Mouse (Mus musculus): Measurements from ENCODE around the gene Parva. TPM values are rescaled to one million over a fixed set of nuclear protein-coding genes. Genes with fewer than 3 reads are reported as not detected.
A peak's percentile ranks its signal among the peaks of the same experiment; 100 is the strongest.

Parva gene
- polyA plus RNA-seq, 1 experiment from 2014 or later, result 132 TPM

DNA sequence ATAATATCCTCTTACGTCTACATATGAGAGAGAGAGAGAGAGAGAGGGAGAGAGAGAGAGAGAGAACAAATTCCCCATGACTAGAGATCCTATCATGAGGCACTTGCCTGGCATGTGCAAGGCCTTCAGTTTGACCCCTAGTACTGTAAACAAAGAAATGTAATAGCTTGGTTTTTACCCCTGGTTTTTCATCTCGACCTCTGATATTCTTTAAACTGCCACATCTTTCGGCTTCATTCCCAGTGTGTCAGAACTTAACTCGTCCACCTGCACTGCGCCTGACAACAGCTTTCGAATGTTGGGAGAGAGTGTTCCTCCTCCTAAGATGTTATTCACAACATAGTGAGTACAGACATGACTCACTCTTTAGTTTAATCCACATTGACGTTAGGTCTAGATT is 69.6 kb downstream of the Parva start:
- Histone ChIP-seq H3K4me3 (replicated peaks; ENCODE audit: low read length) (no peak overlapping the region), H3K4me2 (ENCODE audit: low read depth, low read length) (no peak overlapping the region), H3K9ac (ENCODE audit: low read length) (no peak overlapping the region), H3K27ac (ENCODE audit: low read length) (peak overlapping the region; percentile 48), H3K27me3 (ENCODE audit: control insufficient read depth, insufficient read depth, low read length) (no peaks in the 10 kb centered on the region), H3K4me1 (ENCODE audit: control insufficient read depth, insufficient read depth, low read length) (peaks cover 69% of the 10 kb centered on the region), H3K9me3 (replicated peaks; ENCODE audit: control insufficient read depth, low read length) (no peaks in the 10 kb centered on the region), H3K36me3 (ENCODE audit: control insufficient read depth, insufficient read depth, low read length) (no peaks in the 10 kb centered on the region)
- ATAC-seq (ENCODE audit: insufficient read depth, low FRiP score), result no peak
- 34% methylated on average over 7 of the region's 7 CpGs for WGBS

DNA sequence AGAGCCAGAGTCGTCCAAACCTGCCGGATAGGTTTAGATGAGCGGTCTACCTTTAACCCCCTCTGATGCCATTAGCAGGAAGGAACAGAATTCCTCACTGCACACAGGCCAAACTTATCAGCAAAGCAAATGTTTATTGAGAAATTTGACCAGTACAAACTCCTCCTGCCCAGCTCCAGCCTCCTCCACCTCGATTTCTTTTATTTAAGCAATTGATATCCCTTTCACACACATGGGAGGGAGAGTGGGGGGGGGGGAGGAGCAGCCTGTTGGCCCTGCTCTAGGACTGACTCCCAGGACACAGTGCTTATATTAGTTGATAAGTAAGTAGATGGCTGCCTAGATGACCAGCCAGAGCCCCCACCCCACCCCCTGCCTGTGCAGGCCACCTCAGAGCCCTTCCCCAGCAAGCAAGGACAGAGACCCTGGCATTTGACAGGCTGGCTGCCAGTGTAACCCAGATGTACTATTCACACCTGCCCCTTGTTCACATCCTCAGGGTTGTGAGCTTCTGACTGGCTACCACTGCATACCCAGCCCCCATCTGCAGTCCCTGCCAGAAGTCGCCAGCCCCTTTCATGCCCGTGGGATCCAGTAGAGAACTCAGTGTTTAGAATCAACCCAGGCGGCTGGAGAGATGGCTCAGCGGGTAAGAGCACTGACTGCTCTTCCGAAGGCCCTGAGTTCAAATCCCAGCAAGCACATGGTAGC is 71.4 kb downstream of the Parva start:
- 32% methylated on average over 9 of the region's 9 CpGs for WGBS
- Histone ChIP-seq H3K4me2 (ENCODE audit: low read depth, low read length) (0 out of 2 replicates have a peak overlapping the region, but pooled peaks have one; percentile 6), H3K27me3 (ENCODE audit: control insufficient read depth, insufficient read depth, low read length) (no peaks in the 10 kb centered on the region), H3K9me3 (replicated peaks; ENCODE audit: control insufficient read depth, low read length) (no peaks in the 10 kb centered on the region), H3K36me3 (ENCODE audit: control insufficient read depth, insufficient read depth, low read length) (no peaks in the 10 kb centered on the region), H3K4me3 (replicated peaks; ENCODE audit: low read length) (no peak overlapping the region), H3K9ac (ENCODE audit: low read length) (peak overlapping the region; percentile 40; the same call in 1 of the 2 replicates), H3K4me1 (ENCODE audit: control insufficient read depth, insufficient read depth, low read length) (peaks cover 87% of the 10 kb centered on the region), H3K27ac (ENCODE audit: low read length) (peak overlapping the region; percentile 86)
- ATAC-seq (ENCODE audit: insufficient read depth, low FRiP score), result peak; percentile 67

DNA sequence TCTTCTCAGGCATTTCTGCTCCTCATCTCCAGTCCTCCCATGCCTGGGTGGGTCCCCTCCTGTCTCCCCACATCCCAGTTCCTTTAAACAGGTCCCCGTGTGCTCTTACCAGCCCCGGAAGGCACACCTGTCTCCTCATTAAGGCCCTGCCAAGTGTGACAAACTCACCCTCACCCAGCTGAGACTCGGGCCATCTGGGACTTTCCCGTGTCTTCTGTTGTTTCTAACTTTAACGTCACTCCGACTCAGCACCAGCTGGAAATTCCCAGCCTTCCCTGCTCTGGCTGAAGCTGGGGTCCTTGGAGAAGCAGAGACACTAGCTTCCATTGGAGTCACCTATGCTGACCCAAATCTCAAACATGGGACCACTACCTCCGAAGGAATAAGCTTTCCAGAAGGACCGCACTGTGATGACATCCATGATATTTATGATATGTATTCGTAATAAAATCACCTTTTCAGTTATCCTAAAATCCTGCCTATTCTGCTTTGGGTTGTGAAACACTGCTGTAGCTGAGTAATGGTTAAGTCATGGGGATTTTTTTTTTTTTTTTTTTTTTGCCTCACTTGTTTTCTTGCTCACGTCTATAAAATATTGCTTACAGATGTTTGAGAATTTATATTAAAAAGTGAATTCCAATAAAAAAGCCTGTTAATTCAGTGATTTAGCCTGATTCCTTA is 72.3 kb downstream of the Parva start:
- no peak overlapping the region for H3K4me3 ChIP-seq (replicated peaks; ENCODE audit: low read length)
- peak overlapping the region; percentile 46; the same call in 1 of the 2 replicates for H3K9ac ChIP-seq (ENCODE audit: low read length)
- peak overlapping the region; percentile 99 for H3K27ac ChIP-seq (ENCODE audit: low read length)
- peak overlapping the region; percentile 29; the same call in 1 of the 2 replicates for H3K4me2 ChIP-seq (ENCODE audit: low read depth, low read length)
- H3K9me3 ChIP-seq (replicated peaks; ENCODE audit: control insufficient read depth, low read length), result no peaks in the 10 kb centered on the region
- H3K27me3 ChIP-seq (ENCODE audit: control insufficient read depth, insufficient read depth, low read length), result no peaks in the 10 kb centered on the region
- WGBS, result 17% methylated on average over 10 of the region's 10 CpGs
- H3K36me3 ChIP-seq (ENCODE audit: control insufficient read depth, insufficient read depth, low read length), result no peaks in the 10 kb centered on the region
- H3K4me1 ChIP-seq (ENCODE audit: control insufficient read depth, insufficient read depth, low read length), result peaks cover 84% of the 10 kb centered on the region
- ATAC-seq (ENCODE audit: insufficient read depth, low FRiP score), result no peak

DNA sequence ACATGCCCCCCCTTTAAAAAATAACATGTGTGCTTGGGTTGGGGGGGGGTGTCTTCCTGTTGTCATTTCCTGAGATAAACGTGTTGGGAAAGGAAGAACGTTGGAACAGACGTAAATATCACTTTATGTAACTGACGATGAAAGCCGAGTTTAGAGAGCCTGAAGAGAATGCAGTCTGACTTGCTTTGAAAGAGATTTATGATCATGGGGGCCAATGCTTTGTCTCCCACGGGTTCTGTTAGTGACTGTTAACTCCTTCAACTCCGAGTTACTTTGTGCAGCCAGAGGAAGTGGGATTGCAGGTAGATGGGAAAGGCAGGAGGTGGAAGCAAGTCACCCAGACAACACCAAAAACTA is 72.8 kb downstream of the Parva start:
- peak overlapping the region; percentile 99 for H3K27ac ChIP-seq (ENCODE audit: low read length)
- peaks cover 79% of the 10 kb centered on the region for H3K4me1 ChIP-seq (ENCODE audit: control insufficient read depth, insufficient read depth, low read length)
- no peaks in the 10 kb centered on the region for H3K9me3 ChIP-seq (replicated peaks; ENCODE audit: control insufficient read depth, low read length)
- no peak for ATAC-seq (ENCODE audit: insufficient read depth, low FRiP score)
- no peaks in the 10 kb centered on the region for H3K36me3 ChIP-seq (ENCODE audit: control insufficient read depth, insufficient read depth, low read length)
- no peaks in the 10 kb centered on the region for H3K27me3 ChIP-seq (ENCODE audit: control insufficient read depth, insufficient read depth, low read length)
- H3K4me2 ChIP-seq (ENCODE audit: low read depth, low read length), result 0 out of 2 replicates have a peak overlapping the region, but pooled peaks have one; percentile 29
- no peak overlapping the region for H3K4me3 ChIP-seq (replicated peaks; ENCODE audit: low read length)
- WGBS, result 4% methylated on average over 7 of the region's 7 CpGs
- H3K9ac ChIP-seq (ENCODE audit: low read length), result peak overlapping the region; percentile 46; the same call in 1 of the 2 replicates

DNA sequence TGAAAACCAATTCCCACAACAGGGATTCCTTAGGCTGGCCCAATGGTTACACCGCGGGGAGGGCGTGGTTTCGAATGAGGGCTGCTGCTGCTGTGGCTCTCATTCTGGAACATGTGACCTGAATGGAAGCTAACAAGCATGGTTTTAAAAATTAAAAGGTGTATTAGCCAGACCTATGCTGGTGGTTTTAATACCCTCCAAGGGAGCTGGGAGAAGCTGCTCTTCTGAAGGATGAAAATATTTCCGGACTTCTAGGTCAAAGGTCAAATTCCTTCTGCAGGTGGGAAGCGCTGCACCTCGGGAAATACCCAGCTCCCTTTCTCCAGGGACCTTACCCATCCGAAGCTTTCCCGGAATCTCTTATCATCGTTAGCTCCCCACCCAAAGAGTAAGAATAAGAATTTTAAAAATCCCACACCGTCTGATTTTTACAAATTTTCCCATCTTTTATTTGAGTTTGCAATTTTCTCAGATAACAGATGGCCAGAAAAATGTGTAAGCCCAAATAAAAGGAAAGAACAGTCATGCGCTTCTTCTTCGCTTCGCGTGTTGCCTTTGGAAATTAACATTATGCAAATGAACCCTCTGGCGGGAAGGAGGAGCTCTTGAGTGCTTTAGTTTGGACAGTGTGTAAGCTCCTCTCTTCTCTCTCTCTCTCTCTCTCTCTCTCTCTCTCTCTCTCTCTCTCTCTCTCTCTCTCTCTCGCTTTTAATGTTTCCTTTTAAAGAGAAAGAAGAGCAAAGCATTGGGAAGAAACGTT is 74.9 kb downstream of the Parva start:
- Histone ChIP-seq H3K36me3 (ENCODE audit: control insufficient read depth, insufficient read depth, low read length) (no peaks in the 10 kb centered on the region), H3K9ac (ENCODE audit: low read length) (no peak overlapping the region; the same call in 1 of the 2 replicates), H3K4me2 (ENCODE audit: low read depth, low read length) (peak overlapping the region; percentile 37), H3K4me1 (ENCODE audit: control insufficient read depth, insufficient read depth, low read length) (peaks cover 68% of the 10 kb centered on the region), H3K27ac (ENCODE audit: low read length) (peak overlapping the region; percentile 99), H3K27me3 (ENCODE audit: control insufficient read depth, insufficient read depth, low read length) (no peaks in the 10 kb centered on the region), H3K4me3 (replicated peaks; ENCODE audit: low read length) (no peak overlapping the region), H3K9me3 (replicated peaks; ENCODE audit: control insufficient read depth, low read length) (no peaks in the 10 kb centered on the region)
- ATAC-seq (ENCODE audit: insufficient read depth, low FRiP score), result no peak
- 21% methylated on average over 18 of the region's 18 CpGs for WGBS

DNA sequence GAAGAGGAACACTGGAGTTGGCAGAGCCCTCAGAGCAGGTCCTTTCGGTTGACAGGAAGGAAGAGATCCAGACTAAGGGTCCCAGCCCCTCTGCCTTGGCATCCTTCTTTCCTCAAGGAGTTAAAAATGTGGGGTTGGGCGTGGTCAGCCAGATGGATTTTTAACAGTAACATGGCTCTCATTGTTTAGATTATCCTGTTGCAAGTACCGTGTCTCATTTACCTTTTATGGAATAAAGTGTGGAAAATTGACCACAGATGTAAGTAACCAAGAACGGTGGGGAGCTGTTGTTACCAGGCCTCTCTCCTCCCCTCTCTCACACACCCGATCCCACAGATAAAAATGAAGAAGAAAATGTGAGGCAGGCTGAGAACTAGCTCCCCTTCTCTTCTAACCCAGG is 75.5 kb downstream of the Parva start:
- Histone ChIP-seq H3K27me3 (ENCODE audit: control insufficient read depth, insufficient read depth, low read length) (no peaks in the 10 kb centered on the region), H3K4me2 (ENCODE audit: low read depth, low read length) (peak overlapping the region; percentile 37; the same call in 1 of the 2 replicates), H3K9me3 (replicated peaks; ENCODE audit: control insufficient read depth, low read length) (no peaks in the 10 kb centered on the region), H3K9ac (ENCODE audit: low read length) (peak overlapping the region; percentile 67), H3K27ac (ENCODE audit: low read length) (peak overlapping the region; percentile 99), H3K4me3 (replicated peaks; ENCODE audit: low read length) (no peak overlapping the region), H3K36me3 (ENCODE audit: control insufficient read depth, insufficient read depth, low read length) (no peaks in the 10 kb centered on the region), H3K4me1 (ENCODE audit: control insufficient read depth, insufficient read depth, low read length) (peaks cover 67% of the 10 kb centered on the region)
- ATAC-seq (ENCODE audit: insufficient read depth, low FRiP score), result peak; percentile 56
- WGBS, result 22% methylated on average over 5 of the region's 5 CpGs

DNA sequence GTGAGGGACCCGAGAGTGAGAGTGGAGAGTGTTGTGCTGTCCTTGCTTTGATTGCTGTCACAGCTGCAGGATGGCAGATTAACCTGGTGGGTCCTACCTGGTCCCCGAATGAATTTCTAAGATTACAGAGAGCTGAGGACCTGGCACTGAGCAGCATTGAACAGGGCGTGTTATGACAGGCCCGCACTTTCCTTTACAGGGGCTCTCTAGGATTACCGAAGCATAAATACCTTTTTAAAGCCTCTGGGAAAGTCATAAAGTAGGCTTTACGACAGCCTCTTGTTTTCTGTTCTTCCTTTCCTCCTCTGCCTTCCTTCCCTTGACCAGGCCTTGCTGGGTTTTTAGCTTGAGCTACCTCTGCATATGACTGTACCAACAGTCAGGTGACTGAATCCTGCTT is 76.1 kb downstream of the Parva start:
- Histone ChIP-seq H3K4me3 (replicated peaks; ENCODE audit: low read length) (no peak overlapping the region), H3K27me3 (ENCODE audit: control insufficient read depth, insufficient read depth, low read length) (no peaks in the 10 kb centered on the region), H3K36me3 (ENCODE audit: control insufficient read depth, insufficient read depth, low read length) (no peaks in the 10 kb centered on the region), H3K4me1 (ENCODE audit: control insufficient read depth, insufficient read depth, low read length) (peaks cover 63% of the 10 kb centered on the region), H3K9me3 (replicated peaks; ENCODE audit: control insufficient read depth, low read length) (no peaks in the 10 kb centered on the region), H3K27ac (ENCODE audit: low read length) (peak overlapping the region; percentile 99), H3K9ac (ENCODE audit: low read length) (peak overlapping the region; percentile 67), H3K4me2 (ENCODE audit: low read depth, low read length) (peak overlapping the region; percentile 25; the same call in 1 of the 2 replicates)
- 35% methylated on average over 6 of the region's 6 CpGs for WGBS
- ATAC-seq (ENCODE audit: insufficient read depth, low FRiP score), result no peak

DNA sequence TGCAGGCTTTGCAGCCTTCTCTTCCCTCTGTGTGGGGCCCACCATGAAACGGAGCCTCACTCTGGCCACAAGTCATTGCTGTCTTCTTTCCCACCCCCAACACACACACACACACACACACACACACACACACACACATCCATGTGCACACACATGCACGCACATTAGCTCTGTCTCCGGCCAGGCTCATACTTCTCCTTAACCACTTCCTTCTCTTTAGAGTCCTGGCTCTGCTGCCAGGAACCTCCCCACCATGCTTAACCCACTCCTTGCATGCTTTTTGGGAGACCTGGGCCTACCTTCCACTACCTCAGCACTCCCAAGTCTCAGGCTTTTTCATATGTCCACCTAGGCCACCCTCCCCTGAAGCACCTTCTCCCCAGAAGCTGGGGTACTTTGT is 76.6 kb downstream of the Parva start:
- peaks cover 63% of the 10 kb centered on the region for H3K4me1 ChIP-seq (ENCODE audit: control insufficient read depth, insufficient read depth, low read length)
- 43% methylated on average over 3 of the region's 3 CpGs for WGBS
- H3K27me3 ChIP-seq (ENCODE audit: control insufficient read depth, insufficient read depth, low read length), result no peaks in the 10 kb centered on the region
- H3K9me3 ChIP-seq (replicated peaks; ENCODE audit: control insufficient read depth, low read length), result no peaks in the 10 kb centered on the region
- no peak overlapping the region for H3K4me3 ChIP-seq (replicated peaks; ENCODE audit: low read length)
- no peak overlapping the region for H3K4me2 ChIP-seq (ENCODE audit: low read depth, low read length)
- ATAC-seq (ENCODE audit: insufficient read depth, low FRiP score), result no peak
- H3K27ac ChIP-seq (ENCODE audit: low read length), result peak overlapping the region; percentile 99
- H3K9ac ChIP-seq (ENCODE audit: low read length), result peak overlapping the region; percentile 67; the same call in 1 of the 2 replicates
- no peaks in the 10 kb centered on the region for H3K36me3 ChIP-seq (ENCODE audit: control insufficient read depth, insufficient read depth, low read length)
